Mouse (Mus musculus) heart, adult 2 months (tissue): ENCODE data around the gene Avp.

Experiments
- CTCF ChIP-seq: fragments of 200-600 bp; IDR thresholded peaks from 2 replicates; pipeline ENCODE4 v1.8.1; 2022; ENCODE audit warnings: antibody characterized with exemption, mild to moderate bottlenecking, moderate library complexity
- EP300 ChIP-seq: fragments of 200-500 bp; IDR thresholded peaks from 2 replicates; pipeline ENCODE4 v1.6.1; 2011; ENCODE audit warnings: low read depth, low read length, control low read depth; ENCODE audit not compliant: insufficient read depth
- POLR2A ChIP-seq: fragments of 200-500 bp; IDR thresholded peaks from 2 replicates; pipeline ENCODE4 v1.6.1; 2011; ENCODE audit warnings: mild to moderate bottlenecking, low read depth, low read length, control low read depth; ENCODE audit not compliant: insufficient read depth

DNA sequence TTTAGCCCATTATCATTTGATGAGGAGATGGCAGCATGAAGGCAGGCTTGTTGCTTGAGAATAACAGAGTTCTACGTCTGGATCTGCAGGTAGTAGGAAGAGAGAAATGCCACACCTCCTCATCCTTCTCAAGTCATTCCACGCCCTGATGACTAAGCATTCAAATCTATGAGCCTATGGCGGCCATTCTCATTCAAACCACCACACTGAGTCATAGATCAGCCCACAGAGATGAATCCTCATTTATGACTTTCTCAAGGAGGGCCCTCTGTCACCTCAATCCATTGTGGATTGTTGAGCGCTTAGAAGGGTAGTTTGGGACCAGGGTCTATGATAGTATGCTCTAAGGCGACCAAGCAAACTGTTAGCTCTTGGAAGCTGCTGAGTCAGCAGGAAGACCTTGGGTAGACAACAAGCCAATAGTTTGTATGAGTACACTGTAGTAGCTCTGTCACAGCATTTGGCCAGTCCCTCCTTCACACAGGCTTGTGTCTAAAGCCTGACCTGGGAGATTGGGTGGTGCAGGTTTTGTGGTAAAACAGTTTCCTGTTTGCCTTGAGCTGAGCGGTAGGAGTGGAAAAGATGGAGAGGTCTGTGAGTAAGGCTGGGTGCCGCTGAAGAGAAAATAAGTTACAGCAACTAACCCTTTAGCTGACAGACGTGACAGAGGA is 43.3 kb downstream of the Avp start:
- no peak for TF ChIP-seq CTCF
- TF ChIP-seq POLR2A, result no peak
- no peak for TF ChIP-seq EP300
